Mouse (Mus musculus): ENCODE results near the gene Ghr. TPM values are rescaled to one million over a fixed set of nuclear protein-coding genes. Genes with fewer than 3 reads are reported as not detected.
A peak's percentile ranks its signal among the peaks of the same experiment; 100 is the strongest.

Gene Ghr
- polyA plus RNA-seq, 1 experiment from 2014 or later = 99.0 TPM

- Histone ChIP-seq H3K27ac (replicated peaks) (no peak overlapping the region), H3K4me3 (ENCODE audit: low read depth, low read length) (no peak overlapping the region), H3K27me3 (ENCODE audit: control insufficient read depth, insufficient read depth, low read length) (no peaks in the 10 kb centered on the region), H3K4me2 (replicated peaks; ENCODE audit: low read depth) (no peak overlapping the region), H3K36me3 (ENCODE audit: control insufficient read depth, insufficient read depth, low read length) (no peaks in the 10 kb centered on the region), H3K9ac (ENCODE audit: low read length) (no peak overlapping the region), H3K9me3 (ENCODE audit: control insufficient read depth, low read length) (no peaks in the 10 kb centered on the region), H3K4me1 (replicated peaks; ENCODE audit: control insufficient read depth, insufficient read depth) (no peaks in the 10 kb centered on the region)
- ATAC-seq (ENCODE audit: low FRiP score, low TSS enrichment) (no peak), DNase-seq (ENCODE audit: low spot score) (no peak)
- TF ChIP-seq EP300 (optimal IDR thresholded peaks at IDR 0.05) (no peak), CTCF (IDR thresholded peaks at IDR 0.05; ENCODE audit: low read depth) (no peak)
Observed at GRCm38 (mm10) chr15:3389011-3389410, 194.3 kb downstream of the Ghr start.

- TF ChIP-seq EP300 (optimal IDR thresholded peaks at IDR 0.05) (no peak), CTCF (IDR thresholded peaks at IDR 0.05; ENCODE audit: low read depth) (no peak)
- ATAC-seq (ENCODE audit: low FRiP score, low TSS enrichment) (no peak), DNase-seq (ENCODE audit: low spot score) (no peak)
- H3K4me1 ChIP-seq (replicated peaks; ENCODE audit: control insufficient read depth, insufficient read depth) = no peaks in the 10 kb centered on the region
- H3K36me3 ChIP-seq (ENCODE audit: control insufficient read depth, insufficient read depth, low read length) = no peaks in the 10 kb centered on the region
- 34% methylated on average over 2 of the region's 2 CpGs for WGBS
- H3K27ac ChIP-seq (replicated peaks) = no peak overlapping the region
- H3K4me3 ChIP-seq (ENCODE audit: low read depth, low read length) = no peak overlapping the region
- no peaks in the 10 kb centered on the region for H3K27me3 ChIP-seq (ENCODE audit: control insufficient read depth, insufficient read depth, low read length)
- H3K9me3 ChIP-seq (ENCODE audit: control insufficient read depth, low read length) = no peaks in the 10 kb centered on the region
- no peak overlapping the region for H3K9ac ChIP-seq (ENCODE audit: low read length)
- H3K4me2 ChIP-seq (replicated peaks; ENCODE audit: low read depth) = no peak overlapping the region
Observed at GRCm38 (mm10) chr15:3388485-3388884, 194.8 kb downstream of the Ghr start.

- H3K4me1 ChIP-seq (replicated peaks; ENCODE audit: control insufficient read depth, insufficient read depth) = no peaks in the 10 kb centered on the region
- H3K9me3 ChIP-seq (ENCODE audit: control insufficient read depth, low read length) = no peaks in the 10 kb centered on the region
- no peak overlapping the region for H3K9ac ChIP-seq (ENCODE audit: low read length)
- no peak for ATAC-seq (ENCODE audit: low FRiP score, low TSS enrichment)
- H3K27me3 ChIP-seq (ENCODE audit: control insufficient read depth, insufficient read depth, low read length) = no peaks in the 10 kb centered on the region
- H3K4me3 ChIP-seq (ENCODE audit: low read depth, low read length) = no peak overlapping the region
- no peak overlapping the region for H3K27ac ChIP-seq (replicated peaks)
- WGBS = 19% methylated on average over 2 of the region's 2 CpGs
- no peak for TF ChIP-seq EP300 (optimal IDR thresholded peaks at IDR 0.05)
- TF ChIP-seq CTCF (IDR thresholded peaks at IDR 0.05; ENCODE audit: low read depth) = no peak
- H3K4me2 ChIP-seq (replicated peaks; ENCODE audit: low read depth) = no peak overlapping the region
- H3K36me3 ChIP-seq (ENCODE audit: control insufficient read depth, insufficient read depth, low read length) = no peaks in the 10 kb centered on the region
- no peak for DNase-seq (ENCODE audit: low spot score)
Observed at GRCm38 (mm10) chr15:3383788-3384187, 199.5 kb downstream of the Ghr start.

GRCm38 (mm10) chr15:3381413-3381812, 201.9 kb downstream of the Ghr start:
- Histone ChIP-seq H3K9ac (ENCODE audit: low read length) (no peak overlapping the region), H3K4me3 (ENCODE audit: low read depth, low read length) (no peak overlapping the region), H3K27me3 (ENCODE audit: control insufficient read depth, insufficient read depth, low read length) (no peaks in the 10 kb centered on the region), H3K4me1 (replicated peaks; ENCODE audit: control insufficient read depth, insufficient read depth) (no peaks in the 10 kb centered on the region), H3K27ac (replicated peaks) (no peak overlapping the region), H3K36me3 (ENCODE audit: control insufficient read depth, insufficient read depth, low read length) (no peaks in the 10 kb centered on the region), H3K4me2 (replicated peaks; ENCODE audit: low read depth) (no peak overlapping the region), H3K9me3 (ENCODE audit: control insufficient read depth, low read length) (no peaks in the 10 kb centered on the region)
- DNase-seq (ENCODE audit: low spot score) (no peak), ATAC-seq (ENCODE audit: low FRiP score, low TSS enrichment) (peak; percentile 24; the same call in 1 of the 2 replicates)
- WGBS = 19% methylated on average over 6 of the region's 6 CpGs
- peak; percentile 58 for TF ChIP-seq EP300 (optimal IDR thresholded peaks at IDR 0.05)
- TF ChIP-seq CTCF (IDR thresholded peaks at IDR 0.05; ENCODE audit: low read depth) = no peak

GRCm38 (mm10) chr15:3368261-3368832, 214.9 kb downstream of the Ghr start:
- Histone ChIP-seq H3K27me3 (ENCODE audit: control insufficient read depth, insufficient read depth, low read length) (no peaks in the 10 kb centered on the region), H3K4me1 (replicated peaks; ENCODE audit: control insufficient read depth, insufficient read depth) (no peaks in the 10 kb centered on the region), H3K4me3 (ENCODE audit: low read depth, low read length) (no peak overlapping the region), H3K27ac (replicated peaks) (no peak overlapping the region), H3K4me2 (replicated peaks; ENCODE audit: low read depth) (no peak overlapping the region), H3K36me3 (ENCODE audit: control insufficient read depth, insufficient read depth, low read length) (no peaks in the 10 kb centered on the region), H3K9me3 (ENCODE audit: control insufficient read depth, low read length) (no peaks in the 10 kb centered on the region), H3K9ac (ENCODE audit: low read length) (no peak overlapping the region)
- DNase-seq (ENCODE audit: low spot score) = no peak
- WGBS = 87% methylated on average over 2 of the region's 2 CpGs
- ATAC-seq (ENCODE audit: low FRiP score, low TSS enrichment) = no peak
- TF ChIP-seq CTCF (IDR thresholded peaks at IDR 0.05; ENCODE audit: low read depth) = no peak

GRCm38 (mm10) chr15:3356073-3356766, 227.1 kb downstream of the Ghr start:
- no peaks in the 10 kb centered on the region for H3K4me1 ChIP-seq (replicated peaks; ENCODE audit: control insufficient read depth, insufficient read depth)
- peak overlapping the region; percentile 28 for H3K4me2 ChIP-seq (replicated peaks; ENCODE audit: low read depth)
- no peak overlapping the region for H3K9ac ChIP-seq (ENCODE audit: low read length)
- no peaks in the 10 kb centered on the region for H3K27me3 ChIP-seq (ENCODE audit: control insufficient read depth, insufficient read depth, low read length)
- no peaks in the 10 kb centered on the region for H3K9me3 ChIP-seq (ENCODE audit: control insufficient read depth, low read length)
- no peak overlapping the region for H3K27ac ChIP-seq (replicated peaks)
- TF ChIP-seq CTCF (IDR thresholded peaks at IDR 0.05; ENCODE audit: low read depth) = peak; percentile 78
- TF ChIP-seq EP300 (optimal IDR thresholded peaks at IDR 0.05) = no peak
- DNase-seq (ENCODE audit: low spot score) (peak; percentile 16), ATAC-seq (ENCODE audit: low FRiP score, low TSS enrichment) (no peak; the same call in 1 of the 2 replicates)
- 45% methylated on average over 4 of the region's 4 CpGs for WGBS
- H3K4me3 ChIP-seq (ENCODE audit: low read depth, low read length) = no peak overlapping the region
- H3K36me3 ChIP-seq (ENCODE audit: control insufficient read depth, insufficient read depth, low read length) = no peaks in the 10 kb centered on the region
